Mouse (Mus musculus) 416B (cell line): ENCODE results near the gene Tssc4.

ENCODE experiments used
- DNase-seq: peaks from one replicate; pipeline ENCODE4 v3.0.0; 2011; ENCODE audit warnings: low read depth

The Tssc4 gene

GRCm38 (mm10) chr7:143068316-143068881 is 650 bp upstream of the Tssc4 start:
- DNase-seq, result no peak

GRCm38 (mm10) chr7:143069751-143070400 is 827 bp downstream of the Tssc4 start:
- no peak for DNase-seq

DNA sequence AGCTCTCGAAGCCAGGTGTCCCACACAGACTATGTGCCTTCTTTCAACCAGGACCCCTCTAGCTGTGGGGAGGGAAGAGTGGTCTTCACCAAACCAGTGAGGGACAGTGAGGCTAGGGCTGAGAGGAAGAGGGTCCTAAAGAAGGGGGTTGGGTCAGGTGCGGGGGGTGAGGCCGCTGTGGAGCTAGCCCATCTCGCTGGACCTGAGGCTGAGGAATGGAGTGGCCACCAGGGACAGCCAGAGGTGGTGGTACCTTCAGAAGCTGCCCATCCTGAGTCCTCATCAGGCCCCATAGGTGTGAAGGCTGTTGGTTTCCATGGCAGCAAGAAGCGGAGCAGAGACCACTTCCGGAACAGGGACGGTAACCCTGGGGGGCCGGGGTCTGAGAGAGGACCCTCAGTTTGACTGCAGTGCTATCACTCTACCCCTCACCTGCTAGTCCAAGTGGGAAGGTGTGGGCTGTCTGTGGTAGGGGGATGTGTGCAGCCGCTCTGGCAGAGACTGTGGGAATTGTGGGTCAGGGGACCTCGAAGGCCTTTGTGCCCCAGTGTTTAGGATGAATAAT is 1.5 kb downstream of the Tssc4 start:
- no peak for DNase-seq

DNA sequence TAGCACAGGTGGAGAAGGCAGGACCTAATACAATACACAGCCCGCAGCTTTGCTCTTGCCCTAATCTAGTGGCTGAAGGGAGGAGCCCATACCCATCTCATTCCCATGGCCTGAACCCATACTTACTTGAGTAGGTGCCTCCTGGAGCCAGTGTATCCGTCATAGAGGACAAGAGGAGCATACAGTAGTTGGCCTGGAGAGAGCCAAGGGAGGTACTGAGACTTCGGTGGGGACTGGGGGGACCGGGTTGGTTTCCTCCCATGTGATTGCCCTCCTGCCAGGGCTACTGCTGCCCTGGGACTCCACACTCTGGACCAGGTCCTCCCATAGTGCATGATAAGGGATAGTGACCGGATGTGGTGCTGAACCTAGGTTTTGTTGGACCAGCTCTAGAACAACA is 3.6 kb downstream of the Tssc4 start:
- no peak for DNase-seq

GRCm38 (mm10) chr7:143073086-143073485 is 4.0 kb downstream of the Tssc4 start:
- DNase-seq, result peak; percentile 72

DNA sequence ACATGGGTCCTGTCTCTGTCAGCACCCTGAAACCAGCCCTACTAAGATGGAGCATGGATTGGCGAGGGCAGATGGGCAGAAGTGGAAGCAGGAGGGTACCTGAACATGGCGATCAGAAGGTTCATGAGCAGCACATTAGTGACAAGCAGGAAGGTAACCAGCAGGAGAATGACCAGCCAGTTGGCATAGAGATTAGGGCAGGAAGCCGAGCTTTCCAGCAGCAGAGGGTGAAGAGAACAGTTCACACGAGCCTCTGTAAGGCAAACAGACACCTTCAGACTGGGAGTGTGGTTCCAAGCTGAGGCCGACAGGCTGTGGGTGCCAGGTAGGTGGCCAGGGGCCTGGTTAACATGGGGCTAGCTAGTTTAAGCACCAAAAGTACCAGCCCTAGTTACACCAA is 6.3 kb downstream of the Tssc4 start:
- no peak for DNase-seq

- DNase-seq, result no peak
These were observed 8.3 kb downstream of the Tssc4 start for GRCm38 (mm10) chr7:143077351-143077750.

DNA sequence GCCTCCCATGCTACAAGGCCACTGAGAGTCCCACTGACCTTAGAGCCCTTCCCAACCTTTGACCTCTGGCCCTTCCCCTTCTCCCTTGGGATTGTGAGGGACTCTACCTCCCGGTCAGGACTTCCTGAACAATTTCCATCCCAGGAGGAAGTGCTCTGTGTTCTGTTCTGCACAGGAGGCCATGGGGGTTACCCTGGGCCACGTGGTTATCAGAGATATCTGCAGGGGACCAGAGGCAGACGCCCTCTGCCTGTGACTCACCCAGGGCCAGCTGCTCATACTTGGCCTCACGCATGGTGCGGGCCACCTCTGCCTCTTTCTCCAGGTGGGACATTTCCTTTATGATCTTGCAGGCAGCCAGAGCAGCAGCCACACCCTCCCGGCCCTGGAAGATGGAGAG is 13.0 kb downstream of the Tssc4 start:
- no peak for DNase-seq

- peak; percentile 51 for DNase-seq
These were observed 14.7 kb downstream of the Tssc4 start for GRCm38 (mm10) chr7:143083708-143084107.

DNA sequence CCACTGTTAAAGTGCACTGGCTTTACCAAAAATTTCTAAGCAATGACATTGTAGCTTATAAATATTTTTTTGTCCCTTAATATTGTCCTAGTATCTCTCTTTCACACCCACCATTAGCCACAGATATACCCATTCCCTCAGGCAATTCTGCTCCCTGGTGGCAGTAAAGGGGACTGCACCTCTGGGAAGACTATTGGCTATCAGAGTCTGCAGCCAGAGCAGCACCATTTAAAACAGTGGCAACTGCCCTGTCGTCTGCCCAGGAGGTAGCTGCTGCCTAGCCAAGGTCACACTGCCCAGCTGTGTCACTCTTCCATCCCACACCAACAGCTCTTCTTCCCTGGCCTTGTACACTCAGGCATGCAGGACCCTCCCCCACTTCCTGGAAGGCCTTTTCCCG is 17.3 kb downstream of the Tssc4 start:
- peak; percentile 80 for DNase-seq

DNA sequence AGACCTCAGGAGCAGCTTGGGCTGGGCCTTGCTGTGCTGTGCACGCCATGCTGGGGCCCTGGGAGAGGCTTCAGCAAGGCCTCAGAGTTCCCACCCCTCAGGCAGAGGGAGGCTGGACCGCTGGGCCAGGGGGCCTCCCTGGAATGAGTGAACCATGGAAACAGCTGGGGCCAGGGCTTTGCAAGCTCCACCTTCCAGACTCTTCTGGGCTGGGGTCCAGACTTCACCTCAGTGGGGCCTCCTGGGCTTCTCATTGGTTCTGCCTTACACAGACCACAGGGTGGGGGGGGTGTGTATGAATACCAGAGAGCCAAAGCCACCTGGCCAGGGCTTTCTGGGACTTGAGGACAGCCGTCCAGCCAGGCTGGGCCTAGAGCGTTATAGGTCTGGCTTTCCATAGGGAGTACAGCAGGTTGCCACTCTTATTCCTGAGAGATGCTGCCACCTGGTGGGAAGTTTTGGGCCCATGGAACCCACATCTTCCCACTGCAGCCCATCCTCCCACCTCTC is 18.1 kb downstream of the Tssc4 start:
- peak; percentile 48 for DNase-seq

GRCm38 (mm10) chr7:143093847-143094246 is 24.8 kb downstream of the Tssc4 start:
- no peak for DNase-seq

GRCm38 (mm10) chr7:143094592-143095553 is 25.8 kb downstream of the Tssc4 start, which contains the start of gene Trpm5:
Gene Trpm5 (minus strand): TSS chr7:143094642.
- DNase-seq, result peak; percentile 38

GRCm38 (mm10) chr7:143095554-143095907 is 26.5 kb downstream of the Tssc4 start:
- no peak for DNase-seq

- DNase-seq, result peak; percentile 38
These were observed 31.7 kb downstream of the Tssc4 start for GRCm38 (mm10) chr7:143100759-143101158.

GRCm38 (mm10) chr7:143105258-143105897 is 36.3 kb downstream of the Tssc4 start:
- DNase-seq, result no peak

GRCm38 (mm10) chr7:143106062-143106461 is 37.0 kb downstream of the Tssc4 start, which contains the start of gene Kcnq1:
Gene Kcnq1 (plus strand): TSS chr7:143106362.
- DNase-seq, result no peak

DNA sequence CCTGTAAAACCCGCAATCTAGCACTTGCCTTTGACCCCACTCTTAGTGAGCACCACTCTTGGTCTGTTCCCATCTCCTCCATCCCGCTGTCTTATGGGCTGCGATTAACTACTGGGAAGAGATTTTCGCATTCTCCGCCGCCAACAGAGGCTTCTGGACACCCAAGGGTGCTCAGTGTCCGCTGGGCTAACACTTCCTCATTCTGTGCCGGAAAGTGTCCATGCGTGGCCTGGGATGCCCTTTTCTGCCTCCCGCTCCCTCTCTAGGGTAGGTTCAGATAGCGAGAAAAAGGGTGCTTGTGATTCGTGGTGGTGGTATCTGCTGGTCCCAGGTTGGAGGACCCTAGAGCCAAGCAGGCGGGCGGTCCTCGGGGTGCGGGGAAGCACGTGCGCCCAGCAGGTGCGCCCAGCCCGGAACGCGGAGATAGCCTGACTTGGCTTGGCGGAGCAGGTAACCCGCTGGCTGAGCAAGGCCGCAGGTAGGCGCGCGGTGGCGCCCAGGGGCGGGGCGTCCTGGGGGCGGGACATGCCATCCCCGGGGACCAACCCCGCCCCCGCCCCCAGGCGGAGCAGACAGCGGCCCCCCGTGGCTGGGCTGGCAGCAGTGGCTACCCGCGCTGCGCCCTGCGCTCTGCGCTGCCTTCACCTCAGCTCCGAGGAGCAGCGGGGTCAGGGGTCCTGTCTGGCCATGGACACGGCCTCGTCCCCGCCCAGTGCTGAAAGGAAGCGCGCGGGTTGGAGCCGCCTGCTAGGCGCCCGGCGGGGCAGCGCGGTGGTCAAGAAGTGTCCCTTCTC is 37.8 kb downstream of the Tssc4 start:
- no peak for DNase-seq

GRCm38 (mm10) chr7:143108200-143108599 is 39.2 kb downstream of the Tssc4 start:
- DNase-seq, result no peak

DNA sequence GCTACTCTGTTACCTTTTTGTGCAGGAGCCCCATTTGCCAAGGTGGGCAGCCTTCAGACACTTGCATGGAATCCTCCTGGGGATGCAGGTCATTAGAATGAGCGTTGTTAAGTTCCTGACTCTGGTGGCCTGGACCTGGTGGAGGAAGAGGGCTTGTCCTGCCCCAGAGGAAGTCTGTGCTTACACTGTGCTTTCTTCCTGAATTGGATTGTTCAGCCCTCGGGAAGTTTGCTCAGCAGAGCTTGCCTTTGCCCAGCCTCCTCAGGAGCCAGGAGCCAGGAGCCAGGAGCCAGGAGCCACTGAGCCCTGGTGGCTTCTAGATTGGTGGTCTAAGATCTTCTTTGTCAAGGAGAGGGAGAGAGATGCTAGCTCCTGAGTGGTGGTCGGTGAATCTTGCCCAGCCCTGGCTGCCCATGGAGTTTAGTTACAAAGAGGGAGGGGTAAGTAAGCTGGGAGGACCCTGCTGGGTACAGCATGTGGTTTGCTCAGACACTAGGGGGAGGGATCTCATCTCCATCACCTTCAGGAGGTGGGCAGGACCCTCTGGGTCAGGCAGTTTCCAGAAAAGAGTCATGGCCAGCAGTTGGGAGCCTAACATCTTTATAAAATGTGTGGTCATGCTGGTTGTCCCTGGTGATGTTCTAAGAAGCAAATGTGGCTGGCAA is 40.1 kb downstream of the Tssc4 start:
- no peak for DNase-seq
